Mouse (Mus musculus): ENCODE measurements around the gene Olfm1. TPM values are rescaled to one million over a fixed set of nuclear protein-coding genes. Genes with fewer than 3 reads are reported as not detected.

Gene Olfm1
- polyA plus RNA-seq, 1 experiment from 2014 or later = 324 TPM

- H3K27ac ChIP-seq (replicated peaks) = peak overlapping the region; percentile 74
- peak overlapping the region; percentile 91 for H3K9ac ChIP-seq
- WGBS = 1% methylated on average over 44 of the region's 49 CpGs
- peak overlapping the region; percentile 92 for H3K4me2 ChIP-seq
- H3K4me3 ChIP-seq = peak overlapping the region; percentile 64
- H3K9me3 ChIP-seq = no peaks in the 10 kb centered on the region
- H3K36me3 ChIP-seq = 0 out of 2 replicates have a peak, but pooled peaks cover 2% of the 10 kb centered on the region
- peak; percentile 73 for ATAC-seq (ENCODE audit: low read depth)
- H3K27me3 ChIP-seq = peaks cover 13% of the 10 kb centered on the region
- H3K4me1 ChIP-seq (replicated peaks) = peaks cover 59% of the 10 kb centered on the region
Observed at GRCm38 (mm10) chr2:28205467-28205805, 12.6 kb downstream of the Olfm1 start.

GRCm38 (mm10) chr2:28205870-28206421 lies 13.2 kb downstream of the Olfm1 start:
- Histone ChIP-seq H3K4me3 (peak overlapping the region; percentile 64), H3K9me3 (no peaks in the 10 kb centered on the region), H3K36me3 (0 out of 2 replicates have a peak, but pooled peaks cover 4% of the 10 kb centered on the region), H3K27ac (replicated peaks) (peak overlapping the region; percentile 74), H3K27me3 (peaks cover 13% of the 10 kb centered on the region), H3K9ac (peak overlapping the region; percentile 91), H3K4me1 (replicated peaks) (peaks cover 64% of the 10 kb centered on the region), H3K4me2 (peak overlapping the region; percentile 92)
- WGBS = under 1% methylated on average over 48 of the region's 51 CpGs
- ATAC-seq (ENCODE audit: low read depth) = peak; percentile 14; the same call in 1 of the 2 replicates

GRCm38 (mm10) chr2:28206472-28206871 lies 13.7 kb downstream of the Olfm1 start:
- peaks cover 13% of the 10 kb centered on the region for H3K27me3 ChIP-seq
- H3K9me3 ChIP-seq = no peaks in the 10 kb centered on the region
- WGBS = 18% methylated on average over 11 of the region's 11 CpGs
- H3K4me1 ChIP-seq (replicated peaks) = peaks cover 70% of the 10 kb centered on the region
- H3K4me2 ChIP-seq = peak overlapping the region; percentile 92
- ATAC-seq (ENCODE audit: low read depth) = no peak
- H3K4me3 ChIP-seq = peak overlapping the region; percentile 64
- 0 out of 2 replicates have a peak, but pooled peaks cover 4% of the 10 kb centered on the region for H3K36me3 ChIP-seq
- H3K27ac ChIP-seq (replicated peaks) = peak overlapping the region; percentile 74
- peak overlapping the region; percentile 91 for H3K9ac ChIP-seq

- no peaks in the 10 kb centered on the region for H3K9me3 ChIP-seq
- no peak for ATAC-seq (ENCODE audit: low read depth)
- WGBS = 72% methylated on average over 3 of the region's 3 CpGs
Observed at GRCm38 (mm10) chr2:28207200-28207750, 14.5 kb downstream of the Olfm1 start.

GRCm38 (mm10) chr2:28208130-28208745 lies 15.4 kb downstream of the Olfm1 start:
- Histone ChIP-seq H3K36me3 (peaks cover 10% of the 10 kb centered on the region; the same call in 1 of the 2 replicates), H3K4me1 (replicated peaks) (peaks cover 87% of the 10 kb centered on the region), H3K27me3 (peaks cover 13% of the 10 kb centered on the region), H3K4me3 (0 out of 2 replicates have a peak overlapping the region, but pooled peaks have one; percentile 64), H3K27ac (replicated peaks) (peak overlapping the region; percentile 46), H3K9me3 (no peaks in the 10 kb centered on the region), H3K9ac (peak overlapping the region; percentile 34; the same call in 1 of the 2 replicates), H3K4me2 (peak overlapping the region; percentile 92)
- no peak for ATAC-seq (ENCODE audit: low read depth)
- 84% methylated on average over 14 of the region's 14 CpGs for WGBS

More at GRCm38 (mm10) chr2:28207200-28207750, 14.5 kb downstream of the Olfm1 start:
- Histone ChIP-seq H3K36me3 (peaks cover 4% of the 10 kb centered on the region; the same call in 1 of the 2 replicates), H3K27me3 (peaks cover 13% of the 10 kb centered on the region), H3K4me2 (peak overlapping the region; percentile 92), H3K27ac (replicated peaks) (0 out of 2 replicates have a peak overlapping the region, but pooled peaks have one; percentile 23), H3K9ac (peak overlapping the region; percentile 91; the same call in 1 of the 2 replicates), H3K4me3 (peak overlapping the region; percentile 64), H3K4me1 (replicated peaks) (peaks cover 78% of the 10 kb centered on the region)

GRCm38 (mm10) chr2:28209211-28209610 lies 16.4 kb downstream of the Olfm1 start:
- H3K9ac ChIP-seq = peak overlapping the region; percentile 28; the same call in 1 of the 2 replicates
- 0 out of 2 replicates have a peak overlapping the region, but pooled peaks have one; percentile 9 for H3K4me2 ChIP-seq
- peaks cover 18% of the 10 kb centered on the region; the same call in 1 of the 2 replicates for H3K36me3 ChIP-seq
- no peak for ATAC-seq (ENCODE audit: low read depth)
- peak overlapping the region; percentile 65 for H3K27ac ChIP-seq (replicated peaks)
- no peak overlapping the region for H3K4me3 ChIP-seq
- 76% methylated on average over 5 of the region's 5 CpGs for WGBS
- peaks cover 13% of the 10 kb centered on the region for H3K27me3 ChIP-seq
- H3K4me1 ChIP-seq (replicated peaks) = peaks cover 92% of the 10 kb centered on the region
- H3K9me3 ChIP-seq = no peaks in the 10 kb centered on the region

GRCm38 (mm10) chr2:28209653-28210052 lies 16.9 kb downstream of the Olfm1 start:
- H3K4me2 ChIP-seq = peak overlapping the region; percentile 9; the same call in 1 of the 2 replicates
- H3K9ac ChIP-seq = 0 out of 2 replicates have a peak overlapping the region, but pooled peaks have one; percentile 53
- peaks cover 13% of the 10 kb centered on the region for H3K27me3 ChIP-seq
- ATAC-seq (ENCODE audit: low read depth) = no peak
- peak overlapping the region; percentile 65 for H3K27ac ChIP-seq (replicated peaks)
- WGBS = 59% methylated on average over 12 of the region's 12 CpGs
- no peaks in the 10 kb centered on the region for H3K9me3 ChIP-seq
- peaks cover 88% of the 10 kb centered on the region for H3K4me1 ChIP-seq (replicated peaks)
- peaks cover 23% of the 10 kb centered on the region for H3K36me3 ChIP-seq
- no peak overlapping the region for H3K4me3 ChIP-seq

GRCm38 (mm10) chr2:28210273-28210672 lies 17.5 kb downstream of the Olfm1 start:
- no peak for ATAC-seq (ENCODE audit: low read depth)
- H3K4me2 ChIP-seq = no peak overlapping the region
- H3K4me1 ChIP-seq (replicated peaks) = peaks cover 82% of the 10 kb centered on the region
- H3K27ac ChIP-seq (replicated peaks) = peak overlapping the region; percentile 65
- peaks cover 9% of the 10 kb centered on the region for H3K27me3 ChIP-seq
- H3K9me3 ChIP-seq = no peaks in the 10 kb centered on the region
- H3K4me3 ChIP-seq = no peak overlapping the region
- H3K36me3 ChIP-seq = peaks cover 29% of the 10 kb centered on the region
- WGBS = 24% methylated on average over 4 of the region's 4 CpGs
- 0 out of 2 replicates have a peak overlapping the region, but pooled peaks have one; percentile 53 for H3K9ac ChIP-seq

GRCm38 (mm10) chr2:28211531-28212281 lies 18.9 kb downstream of the Olfm1 start:
- peak overlapping the region; percentile 55 for H3K27ac ChIP-seq (replicated peaks)
- no peaks in the 10 kb centered on the region for H3K9me3 ChIP-seq
- H3K4me2 ChIP-seq = peak overlapping the region; percentile 25
- no peak overlapping the region for H3K4me3 ChIP-seq
- ATAC-seq (ENCODE audit: low read depth) = peak; percentile 28; the same call in 1 of the 2 replicates
- H3K36me3 ChIP-seq = peaks cover 43% of the 10 kb centered on the region
- peaks cover 5% of the 10 kb centered on the region for H3K27me3 ChIP-seq
- H3K4me1 ChIP-seq (replicated peaks) = peaks cover 70% of the 10 kb centered on the region
- WGBS = 43% methylated on average over 22 of the region's 22 CpGs
- H3K9ac ChIP-seq = peak overlapping the region; percentile 53

GRCm38 (mm10) chr2:28212911-28213310 lies 20.1 kb downstream of the Olfm1 start:
- ATAC-seq (ENCODE audit: low read depth) = no peak

GRCm38 (mm10) chr2:28216211-28216775 lies 23.5 kb downstream of the Olfm1 start:
- Histone ChIP-seq H3K27ac (replicated peaks) (no peak overlapping the region), H3K4me2 (no peak overlapping the region), H3K36me3 (peaks cover 75% of the 10 kb centered on the region), H3K27me3 (no peaks in the 10 kb centered on the region), H3K9me3 (no peaks in the 10 kb centered on the region), H3K4me3 (no peak overlapping the region), H3K4me1 (replicated peaks) (peaks cover 25% of the 10 kb centered on the region), H3K9ac (no peak overlapping the region)
- 78% methylated on average over 5 of the region's 5 CpGs for WGBS
- ATAC-seq (ENCODE audit: low read depth) = no peak

More at GRCm38 (mm10) chr2:28212911-28213310, 20.1 kb downstream of the Olfm1 start:
- Histone ChIP-seq H3K4me3 (no peak overlapping the region), H3K4me2 (no peak overlapping the region), H3K9ac (peak overlapping the region; percentile 53), H3K27me3 (peaks cover 3% of the 10 kb centered on the region; the same call in 1 of the 2 replicates), H3K4me1 (replicated peaks) (peaks cover 59% of the 10 kb centered on the region), H3K36me3 (peaks cover 55% of the 10 kb centered on the region), H3K9me3 (no peaks in the 10 kb centered on the region), H3K27ac (replicated peaks) (peak overlapping the region; percentile 52)
- 43% methylated on average over 5 of the region's 5 CpGs for WGBS
